Mouse (Mus musculus) layer of hippocampus, postnatal 36 days (tissue): Measurements from ENCODE around the gene Dnaja4. TPM values are rescaled to one million over a fixed set of nuclear protein-coding genes. Genes with fewer than 3 reads are reported as not detected.

Experiments
- DNase-seq, 2 experiments: peaks; one replicate each; pipeline ENCODE4 v3.0.0; 2022
- microRNA-seq, 2 experiments: library from miRNA; unstranded; fragments of <30 nt; microRNA quantifications; one replicate each; pipeline ENCODE4 v1.2.0; 2021
- total RNA-seq, 2 experiments: library from RNA; stranded (reverse); gene quantifications; 2 replicates each; pipeline ENCODE4 v1.2.3; 2021

The Dnaja4 gene
- total RNA-seq, 2 experiments from 2014 or later = 52.4 to 57.9 TPM

DNA sequence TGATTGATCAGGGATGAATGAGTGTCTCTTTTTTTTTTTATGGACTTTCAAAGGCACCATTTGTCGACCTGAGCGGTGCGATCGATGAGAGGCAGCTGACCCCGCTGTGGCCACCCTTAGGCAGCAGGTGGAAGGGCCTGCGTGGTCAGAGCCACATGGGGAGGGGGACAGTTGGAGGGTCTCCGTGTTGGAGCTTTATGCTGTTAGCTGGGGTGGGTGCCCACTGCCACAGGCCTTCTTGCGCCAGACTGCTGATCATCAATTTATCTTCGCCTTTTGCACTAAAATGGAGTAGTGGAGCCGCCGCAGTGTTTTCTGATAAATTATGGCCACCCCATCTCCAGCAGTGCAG, 54.2 kb downstream of the Dnaja4 start:
- DNase-seq = no peak

DNA sequence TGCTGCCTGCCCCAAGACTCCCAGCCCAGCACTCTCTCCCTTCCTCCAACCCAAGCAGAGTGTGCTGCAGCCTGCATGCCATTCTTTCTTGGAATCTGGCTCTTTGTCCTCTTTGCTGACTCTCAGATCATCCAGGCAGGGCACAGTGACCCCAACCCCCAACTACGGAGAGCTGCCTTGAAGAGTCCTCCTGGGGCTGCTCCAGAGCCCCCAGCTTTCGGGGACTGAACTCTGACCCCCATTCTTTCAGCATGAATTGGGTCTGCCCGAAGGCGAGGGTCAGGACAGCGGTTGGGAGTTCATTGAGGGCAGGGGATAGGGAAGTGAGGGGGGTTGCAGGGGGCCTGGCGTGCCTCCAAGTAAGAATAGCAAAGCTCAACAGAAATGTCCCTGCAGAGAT, 60.9 kb downstream of the Dnaja4 start:
- DNase-seq = no peak

DNA sequence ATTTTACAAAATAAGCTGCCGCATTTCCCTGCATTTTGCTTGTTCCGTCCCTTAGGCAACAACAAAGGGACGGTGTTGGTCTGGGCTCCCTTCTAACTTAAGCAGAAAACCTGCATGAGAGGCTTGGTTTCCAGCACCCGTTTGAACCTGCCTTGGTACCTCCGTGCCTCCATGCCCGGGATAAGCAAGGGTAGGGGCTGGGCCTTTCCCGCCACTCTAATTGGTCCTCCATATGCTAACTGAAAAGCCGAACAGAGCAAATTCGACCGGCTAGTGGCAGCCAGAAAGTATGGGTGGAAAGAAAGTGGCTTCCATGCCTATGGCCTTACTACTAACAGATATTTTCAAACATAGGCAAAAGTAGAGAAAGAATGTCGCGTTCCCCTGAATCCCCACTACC, 65.4 kb downstream of the Dnaja4 start:
- no peak for DNase-seq

DNA sequence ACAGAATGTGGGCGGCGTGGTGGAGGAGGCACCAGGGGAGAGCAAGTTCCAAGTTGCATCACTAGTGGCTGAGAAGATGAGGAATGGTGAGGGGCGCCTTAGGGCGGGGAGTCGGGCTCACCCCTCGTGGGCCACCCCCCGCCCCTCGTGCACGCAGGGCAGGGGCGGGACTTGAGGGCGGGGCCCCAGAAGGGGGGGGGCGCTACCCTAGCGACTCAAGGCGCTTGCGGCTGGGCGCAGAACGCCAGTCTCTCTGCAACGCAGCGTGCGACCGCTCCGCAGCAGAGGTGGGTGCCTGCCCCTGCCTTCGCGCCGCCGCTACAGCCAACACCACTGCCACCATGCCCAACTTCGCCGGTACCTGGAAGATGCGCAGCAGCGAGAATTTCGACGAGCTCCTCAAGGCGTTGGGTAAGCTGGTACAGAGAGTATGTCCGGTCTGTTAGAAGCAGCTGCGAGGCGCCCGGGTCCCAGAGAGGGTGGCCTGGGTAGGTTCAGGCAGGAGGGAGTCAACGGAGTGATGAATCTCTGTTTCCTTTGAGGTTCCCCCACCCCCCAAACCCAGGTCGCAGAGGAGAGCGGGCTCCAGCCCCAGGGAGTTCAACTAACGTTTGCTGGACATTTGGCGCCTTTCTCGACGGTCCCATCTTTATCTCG, 66.0 kb downstream of the Dnaja4 start, which contains the start of gene Crabp1:
TSS of gene Crabp1 (plus strand) at position 188 of the 657 bp plus-strand sequence.
- no peak for DNase-seq

DNA sequence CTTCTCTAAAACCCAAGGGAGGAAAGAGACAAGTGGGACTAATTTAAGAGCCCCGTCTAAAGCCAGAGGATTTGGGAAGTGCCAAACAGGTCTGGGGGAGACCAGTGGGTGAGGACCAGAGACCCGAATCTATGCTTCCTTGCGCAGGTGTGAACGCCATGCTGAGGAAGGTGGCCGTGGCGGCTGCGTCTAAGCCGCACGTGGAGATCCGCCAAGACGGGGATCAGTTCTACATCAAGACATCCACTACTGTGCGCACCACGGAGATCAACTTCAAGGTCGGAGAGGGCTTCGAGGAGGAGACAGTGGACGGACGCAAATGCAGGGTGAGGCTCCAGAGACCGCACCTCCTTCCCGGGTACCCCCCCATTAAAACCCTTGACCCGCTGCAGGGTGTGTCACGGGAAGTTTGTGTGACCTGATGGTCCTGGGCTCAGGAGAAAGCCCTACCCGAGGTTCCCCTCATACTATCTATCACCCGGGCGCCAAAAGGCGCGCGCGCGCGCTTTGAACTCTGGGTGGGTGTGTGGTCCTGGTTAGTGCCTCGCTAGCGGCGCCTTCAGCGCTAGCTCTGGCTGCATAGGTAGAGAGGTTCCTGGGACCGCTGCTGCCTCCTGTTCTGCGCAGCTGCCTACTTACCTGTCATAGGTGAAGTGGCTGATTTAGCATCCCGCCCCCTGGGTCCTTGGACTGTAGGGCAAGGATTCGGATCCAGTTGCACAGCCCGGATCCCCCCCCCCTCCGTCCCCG, 66.8 kb downstream of the Dnaja4 start:
- DNase-seq = no peak

Small RNAs within 50 kb of the gene (microRNA-seq; reads per million reads assigned to microRNA genes)
- 0.42 to 0.90 reads per million in 2 experiments for gene Mir5710

Other genes with a start within 250 kb of the Dnaja4 start
- 100 to 1,000 TPM; 206 to 213 TPM for gene Dmxl2, start 197.2 kb upstream of the Dnaja4 start, total RNA-seq
- under 1 TPM in 1 of 2 experiments, not detected in 1; 0.20 TPM for gene Sh2d7, start 159.9 kb upstream of the Dnaja4 start, total RNA-seq
- 10 to 100 TPM; 21.6 to 22.0 TPM for gene Cib2, start 138.7 kb upstream of the Dnaja4 start, total RNA-seq
- gene Idh3a, start 112.5 kb upstream of the Dnaja4 start, total RNA-seq = 100 to 1,000 TPM; 174 to 183 TPM
- gene Acsbg1, start 37.0 kb upstream of the Dnaja4 start, total RNA-seq = 100 to 1,000 TPM; 110 to 111 TPM
- gene Wdr61, start 35.6 kb downstream of the Dnaja4 start, total RNA-seq = 10 to 100 TPM; 60.9 to 62.5 TPM
- gene Crabp1, start 65.9 kb downstream of the Dnaja4 start, total RNA-seq = 1 to 10 TPM; 1.2 TPM
- 10 to 100 TPM; 53.1 to 56.3 TPM for gene Ireb2, start 164.9 kb downstream of the Dnaja4 start, total RNA-seq
- gene Hykk, start 218.4 kb downstream of the Dnaja4 start, total RNA-seq = 1 to 10 TPM; 2.3 to 2.5 TPM